Mouse (Mus musculus) lung, adult 2 months (tissue): ENCODE data around the gene Gm21992. TPM values are rescaled to one million over a fixed set of nuclear protein-coding genes. Genes with fewer than 3 reads are reported as not detected.
"Not testable (repeated sequence)": the region's sequence is repeated elsewhere in the genome, so short reads cannot be mapped to it uniquely, and the experiment has no call there.

Experiments used
- DNase-seq: peaks from one replicate; pipeline ENCODE4 v3.0.0; 2022
- H3K4me1 ChIP-seq: fragments of 200-500 bp; 2 replicates; pipeline ENCODE4 v1.6.1; 2011; ENCODE audit warnings: low read length; ENCODE audit not compliant: control insufficient read depth, insufficient read depth
- H3K4me3 ChIP-seq: fragments of 200-500 bp; replicated peaks from 2 replicates; pipeline ENCODE3; 2011; ENCODE audit warnings: low read depth, mild to moderate bottlenecking, control low read depth, low read length; ENCODE audit errors: extremely low read depth
- CTCF ChIP-seq: fragments of 200-500 bp; IDR thresholded peaks from 2 replicates; pipeline ENCODE4 v1.5.1; 2011; ENCODE audit warnings: mild to moderate bottlenecking, low read length, control low read depth; ENCODE audit not compliant: insufficient read depth
- POLR2A ChIP-seq: fragments of 200-500 bp; IDR thresholded peaks from 2 replicates; pipeline ENCODE4 v1.6.1; 2011; ENCODE audit warnings: low read depth, mild to moderate bottlenecking, control low read depth, low read length, borderline replicate concordance; ENCODE audit errors: extremely low read depth
- WGBS: fragments of 180-500 bp; shearing (Covaris S2); methylation state at CpG from one replicate; pipeline ENCODE4 v1.1.7; 2018; 5-methylcytosine and 5-hydroxymethylcytosine counted together
- polyA plus RNA-seq: library from polyadenylated mRNA; depleted of rRNA; stranded (reverse); fragments of >200 nt; gene quantifications from 2 replicates; pipeline ENCODE4 v1.2.3, GENCODE M21; 2012

The Gm21992 gene
- polyA plus RNA-seq, 1 experiment, result 13.5 TPM

- TF ChIP-seq POLR2A (no peak), CTCF (no peak)
- WGBS, result 65% methylated on average over 1 of the region's 1 CpGs
These were observed 15.5 kb downstream of the Gm21992 start for GRCm38 (mm10) chr19:4795929-4796328.

GRCm38 (mm10) chr19:4793831-4794422 is 17.5 kb downstream of the Gm21992 start, which contains the start of gene Rbm4:
Rbm4 (minus strand) TSS chr19:4793901.
- DNase-seq, result peak; percentile 94
- Histone ChIP-seq H3K4me1 (peaks cover 2% of the 10 kb centered on the region), H3K4me3 (peak within 1 kb of the TSS; percentile 97)
- TF ChIP-seq CTCF (no peak), POLR2A (peak; percentile 81; the same call in 1 of the 2 replicates)
- WGBS, result under 1% methylated on average over 31 of the region's 31 CpGs

More at GRCm38 (mm10) chr19:4795929-4796328, 15.5 kb downstream of the Gm21992 start:
- H3K4me1 ChIP-seq, result peaks cover 2% of the 10 kb centered on the region
- no peak overlapping the region for H3K4me3 ChIP-seq
- DNase-seq, result no peak

DNA sequence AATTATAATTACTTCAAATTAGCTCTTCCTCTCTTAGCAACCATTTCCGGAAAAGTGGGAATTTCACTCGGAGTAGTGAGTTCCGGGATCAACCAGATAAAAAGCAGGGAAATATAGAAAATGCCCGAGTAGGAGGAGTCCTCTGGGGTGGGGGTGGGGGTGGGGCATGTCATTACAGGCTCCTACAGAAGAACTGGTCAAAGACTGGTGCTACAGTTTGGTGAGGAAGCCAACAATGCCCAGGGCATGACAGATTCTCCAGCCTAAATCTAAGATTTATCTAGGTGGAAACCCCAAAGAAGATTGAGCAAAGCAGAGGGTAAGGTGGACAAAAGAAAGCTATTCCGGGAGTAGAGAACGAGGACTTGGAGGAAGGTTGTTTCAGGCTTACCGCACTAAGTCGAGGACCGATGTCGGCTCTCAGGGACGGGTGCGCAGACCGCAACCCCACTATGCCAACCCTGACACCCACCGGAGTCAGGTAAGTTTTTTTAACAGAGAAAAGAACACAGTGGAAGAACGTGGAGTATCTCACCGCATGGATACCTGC is 18.1 kb downstream of the Gm21992 start:
- no peak for TF ChIP-seq CTCF
- TF ChIP-seq POLR2A, result no peak
- under 1% methylated on average over 16 of the region's 16 CpGs for WGBS
- Histone ChIP-seq H3K4me1 (peaks cover 2% of the 10 kb centered on the region), H3K4me3 (peak overlapping the region; percentile 97)
- no peak for DNase-seq

- TF ChIP-seq CTCF (no peak), POLR2A (no peak)
- WGBS, result 89% methylated on average over 2 of the region's 2 CpGs
- no peaks in the 10 kb centered on the region; the same call in none of the 2 replicates for H3K4me1 ChIP-seq
- H3K4me3 ChIP-seq, result no peak overlapping the region
- no peak for DNase-seq
These were observed 25.1 kb downstream of the Gm21992 start for GRCm38 (mm10) chr19:4786313-4786712.

DNA sequence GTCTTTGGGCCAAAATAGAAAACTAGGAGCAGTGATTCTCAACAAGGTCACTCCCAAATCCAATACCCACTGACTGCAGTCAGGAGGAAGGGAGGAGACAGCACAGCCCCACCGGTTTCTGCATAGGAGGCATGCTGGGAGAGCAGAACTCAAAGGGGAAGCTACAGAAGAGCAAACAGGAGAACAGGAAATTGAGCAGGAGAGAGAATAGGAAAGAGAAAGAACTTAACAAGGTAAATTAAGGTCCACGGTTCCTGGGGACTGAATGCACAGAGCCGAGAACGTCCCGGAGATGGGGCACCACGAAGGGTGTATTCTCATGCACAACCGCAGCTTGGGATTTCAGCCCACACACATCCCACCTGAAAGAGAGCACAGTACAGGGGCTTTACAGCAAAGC is 26.2 kb downstream of the Gm21992 start:
- TF ChIP-seq CTCF (no peak), POLR2A (no peak)
- H3K4me1 ChIP-seq, result no peaks in the 10 kb centered on the region; the same call in none of the 2 replicates
- no peak for DNase-seq
- WGBS, result 73% methylated on average over 7 of the region's 7 CpGs
- no peak overlapping the region for H3K4me3 ChIP-seq

- no peak for DNase-seq
- TF ChIP-seq POLR2A (no peak), CTCF (no peak)
- no peaks in the 10 kb centered on the region; the same call in 1 of the 2 replicates for H3K4me1 ChIP-seq
- no peak overlapping the region for H3K4me3 ChIP-seq
- WGBS, result 64% methylated on average over 2 of the region's 2 CpGs
These were observed 28.5 kb downstream of the Gm21992 start for GRCm38 (mm10) chr19:4782891-4783290.

DNA sequence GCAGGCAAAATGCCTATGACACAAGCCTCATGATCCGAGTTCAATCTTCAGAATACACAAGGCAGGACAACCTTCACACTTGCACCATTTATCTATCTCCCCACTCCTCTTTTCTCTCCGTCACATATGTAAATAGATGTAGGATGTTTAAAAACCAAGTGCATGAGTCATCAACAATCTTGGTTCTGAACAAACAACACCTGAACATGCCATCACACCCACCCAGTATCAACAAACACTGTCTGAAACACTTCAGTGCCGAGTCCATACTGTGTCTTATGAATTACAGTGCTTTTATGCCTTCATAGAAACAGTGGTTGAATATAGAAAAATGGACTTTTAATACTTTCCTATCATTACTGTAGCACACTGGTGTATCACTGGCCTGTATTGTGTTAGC is 38.6 kb downstream of the Gm21992 start:
- 41% methylated on average over 3 of the region's 3 CpGs for WGBS
- 0 out of 2 replicates have a peak, but pooled peaks cover 2% of the 10 kb centered on the region for H3K4me1 ChIP-seq
- H3K4me3 ChIP-seq, result no peak overlapping the region
- DNase-seq, result no peak
- no peak for TF ChIP-seq CTCF
- TF ChIP-seq POLR2A, result no peak

GRCm38 (mm10) chr19:4767507-4768148 is 43.8 kb downstream of the Gm21992 start:
- TF ChIP-seq CTCF, result no peak
- no peak for TF ChIP-seq POLR2A
- WGBS, result 75% methylated on average over 12 of the region's 12 CpGs
- H3K4me1 ChIP-seq, result no peaks in the 10 kb centered on the region
- no peak overlapping the region for H3K4me3 ChIP-seq
- peak; percentile 1 for DNase-seq

GRCm38 (mm10) chr19:4762876-4763275 is 48.5 kb downstream of the Gm21992 start:
- Histone ChIP-seq H3K4me3 (no peak overlapping the region), H3K4me1 (no peaks in the 10 kb centered on the region)
- TF ChIP-seq CTCF, result peak; percentile 15; the same call in 1 of the 2 replicates
- TF ChIP-seq POLR2A, result no peak
- WGBS, result 51% methylated on average over 1 of the region's 1 CpGs
- no peak for DNase-seq

- not testable (repeated sequence) for H3K4me1 ChIP-seq, DNase-seq, H3K4me3 ChIP-seq
- 82% methylated on average over 8 of the region's 8 CpGs for WGBS
These were observed 50.9 kb downstream of the Gm21992 start for GRCm38 (mm10) chr19:4760544-4760943.
